Mouse (Mus musculus) brown adipose tissue, adult 24 weeks (tissue): ENCODE data around the gene Tmem217. TPM values are rescaled to one million over a fixed set of nuclear protein-coding genes. Genes with fewer than 3 reads are reported as not detected.

ENCODE experiments used
- polyA plus RNA-seq: library from polyadenylated mRNA; stranded (reverse); fragments of >200 nt; gene quantifications from 2 replicates; pipeline ENCODE4 v1.2.4, GENCODE M21; 2012; ENCODE audit not compliant: missing spikeins, insufficient read depth, insufficient read length

Tmem217 gene
- polyA plus RNA-seq, 1 experiment: not detected

Other genes starting within 250 kb of the Tmem217 start
- 32.6 and 73.5 TPM in 2 replicates for gene Pi16, start 234.7 kb downstream of the Tmem217 start, polyA plus RNA-seq
- 261 and 305 TPM in 2 replicates for gene Mtch1, start 204.5 kb downstream of the Tmem217 start, polyA plus RNA-seq
- 2.1 and 3.4 TPM in 2 replicates for gene Fgd2, start 191.5 kb downstream of the Tmem217 start, polyA plus RNA-seq
- gene Pim1, start 61.6 kb downstream of the Tmem217 start, polyA plus RNA-seq: 77.0 and 152 TPM in 2 replicates
- not detected in 2 replicates for gene Gm17657, start 2.7 kb downstream of the Tmem217 start, polyA plus RNA-seq
- gene Tbc1d22b, start 2.6 kb downstream of the Tmem217 start, polyA plus RNA-seq: 7.2 and 8.4 TPM in 2 replicates
- 11.0 and 11.7 TPM in 2 replicates for gene Rnf8, start 62.4 kb upstream of the Tmem217 start, polyA plus RNA-seq
- gene Gm28043, start 62.5 kb upstream of the Tmem217 start, polyA plus RNA-seq: 0.48 and 1.0 TPM in 2 replicates
- 23.9 and 27.6 TPM in 2 replicates for gene Cmtr1, start 108.2 kb upstream of the Tmem217 start, polyA plus RNA-seq
- gene Ccdc167, start 164.7 kb upstream of the Tmem217 start, polyA plus RNA-seq: 14.6 and 20.1 TPM in 2 replicates